Mouse (Mus musculus) limb, embryonic 10.5 days (tissue): ENCODE measurements around the gene Cd7. TPM values are rescaled to one million over a fixed set of nuclear protein-coding genes. Genes with fewer than 3 reads are reported as not detected.

Experiments used
- polyA plus RNA-seq: library from polyadenylated mRNA; unstranded; fragments of >200 nt; fragmentation: Nextera tagmentation; extraction: Ambion mirVana; gene quantifications from 2 replicates; pipeline ENCODE4 v1.2.1, GENCODE M21; 2016

Gene Cd7
- polyA plus RNA-seq, 1 experiment from 2014 or later, result not detected

Other genes starting within 250 kb of the Cd7 start
- gene Dus1l, start 243.0 kb downstream of the Cd7 start, polyA plus RNA-seq, result 122 and 136 TPM in 2 replicates
- gene Fasn, start 214.9 kb downstream of the Cd7 start, polyA plus RNA-seq, result 125 and 139 TPM in 2 replicates
- gene Ccdc57, start 106.5 kb downstream of the Cd7 start, polyA plus RNA-seq, result 7.0 and 7.2 TPM in 2 replicates
- 119 and 165 TPM in 2 replicates for gene Slc16a3, start 90.9 kb downstream of the Cd7 start, polyA plus RNA-seq
- gene Csnk1d, start 48.1 kb downstream of the Cd7 start, polyA plus RNA-seq, result 126 and 136 TPM in 2 replicates
- not detected in 2 replicates for gene Sectm1b, start 24.2 kb upstream of the Cd7 start, polyA plus RNA-seq
- not detected in 2 replicates for gene Sectm1a, start 41.8 kb upstream of the Cd7 start, polyA plus RNA-seq
- gene Tex19.2, start 79.3 kb upstream of the Cd7 start, polyA plus RNA-seq, result not detected in 2 replicates
- gene Tex19.1, start 106.7 kb upstream of the Cd7 start, polyA plus RNA-seq, result 0.09 TPM in 1 of 2 replicates, not detected in the other
- gene Uts2r, start 120.9 kb upstream of the Cd7 start, polyA plus RNA-seq, result 0.11 TPM in 1 of 2 replicates, not detected in the other
- 5.7 and 9.0 TPM in 2 replicates for gene Hexdc, start 165.0 kb upstream of the Cd7 start, polyA plus RNA-seq
- gene Ogfod3, start 165.3 kb upstream of the Cd7 start, polyA plus RNA-seq, result 17.0 and 19.1 TPM in 2 replicates
- 29.4 and 33.8 TPM in 2 replicates for gene Cybc1, start 189.9 kb upstream of the Cd7 start, polyA plus RNA-seq
- gene Narf, start 197.8 kb upstream of the Cd7 start, polyA plus RNA-seq, result 40.8 and 60.4 TPM in 2 replicates
- 11.0 and 11.1 TPM in 2 replicates for gene Foxk2, start 220.6 kb upstream of the Cd7 start, polyA plus RNA-seq